Mouse (Mus musculus) small intestine, adult 2 months (tissue): Measurements from ENCODE around the gene Megf9.

Source experiments
- CTCF ChIP-seq: fragments of 200-500 bp; IDR thresholded peaks from 2 replicates; pipeline ENCODE4 v1.5.1; 2012; ENCODE audit warnings: low read depth, mild to moderate bottlenecking, control low read depth, inconsistent platforms, low read length, moderate library complexity, mixed read lengths; ENCODE audit not compliant: insufficient replicate concordance, insufficient read length; ENCODE audit errors: extremely low read depth
- POLR2A ChIP-seq: fragments of 200-500 bp; IDR thresholded peaks from 2 replicates; pipeline ENCODE4 v1.6.1; 2012; ENCODE audit warnings: low read depth, mild to moderate bottlenecking, control low read depth, inconsistent platforms, low read length, moderate library complexity

- no peak for TF ChIP-seq CTCF
- TF ChIP-seq POLR2A = no peak
Observed at GRCm38 (mm10) chr4:70488415-70488814, 46.4 kb downstream of the Megf9 start.
